Mouse (Mus musculus): ENCODE data around the gene Gm6020.
"Not testable (repeated sequence)": the region's sequence is repeated elsewhere in the genome, so short reads cannot be mapped to it uniquely, and the experiment has no call there.

The Gm6020 gene

DNA sequence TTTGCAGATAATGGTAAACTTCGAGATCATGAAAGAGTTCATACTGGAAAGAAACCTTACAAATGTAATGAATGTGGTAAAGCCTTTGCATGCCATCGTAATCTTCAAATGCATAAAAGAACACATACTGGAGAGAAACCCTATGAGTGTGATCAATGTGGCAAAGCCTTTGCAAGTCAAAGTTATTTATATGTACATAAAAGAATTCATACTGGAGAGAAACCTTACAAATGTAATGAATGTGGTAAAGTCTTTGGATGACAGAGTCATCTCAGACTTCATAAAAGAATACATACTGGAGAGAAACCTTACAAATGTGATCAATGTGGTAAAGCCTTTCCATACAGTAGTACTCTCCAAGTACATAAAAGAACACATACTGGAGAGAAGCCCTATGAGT, at the start of gene Gm6020:
Gm6020 (plus strand) TSS at position 301 of the 400 bp plus-strand sequence.
- not testable (repeated sequence) for DNase-seq

- DNase-seq = no peak
Observed at GRCm38 (mm10) chr19:61138655-61139054, 45.0 kb upstream of the Gm6020 start.

DNA sequence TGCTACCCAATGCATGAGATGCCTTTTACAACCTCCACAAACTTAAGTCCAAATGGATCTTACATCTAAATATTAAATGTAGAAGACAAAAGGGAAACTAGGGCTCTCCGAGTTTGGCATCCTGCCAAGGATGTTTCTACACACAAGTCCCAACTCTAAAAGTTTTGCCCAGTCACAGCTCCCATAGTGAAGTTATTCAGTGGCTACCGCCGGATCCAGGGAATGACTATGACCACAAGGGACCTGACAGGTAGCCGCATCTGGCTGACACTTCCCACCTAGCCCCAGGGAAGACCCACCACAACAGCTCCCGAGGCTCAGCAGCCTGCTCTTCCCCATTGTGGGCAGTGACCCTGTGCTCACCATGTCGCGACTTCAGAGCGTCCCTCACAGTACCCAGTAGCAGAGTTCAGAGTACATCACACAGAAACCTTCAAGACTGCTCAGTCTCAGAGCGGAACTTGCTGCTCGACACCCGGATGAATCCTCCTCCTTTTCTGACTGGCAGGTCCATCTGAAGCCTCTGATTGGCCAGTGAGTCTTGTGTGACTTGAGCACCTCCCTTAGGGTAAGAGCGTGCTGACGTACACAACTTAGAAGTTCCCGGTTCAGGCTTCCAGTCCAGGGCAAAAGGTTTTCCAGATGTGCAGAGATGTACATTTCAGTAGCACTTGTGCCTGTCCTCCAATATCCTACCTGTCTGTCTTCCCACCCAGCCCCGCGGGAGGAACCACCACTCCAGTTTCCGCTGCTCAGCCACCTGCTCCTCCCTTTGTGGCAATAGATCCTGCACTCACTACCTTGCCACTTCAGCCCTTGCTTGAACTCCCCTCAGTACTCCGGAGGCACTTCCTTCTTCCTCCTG, 43.1 kb upstream of the Gm6020 start, which contains the start of gene Zfp950:
Zfp950 (minus strand) TSS at position 499 of the 865 bp plus-strand sequence.
- peak; percentile 73 for DNase-seq

DNA sequence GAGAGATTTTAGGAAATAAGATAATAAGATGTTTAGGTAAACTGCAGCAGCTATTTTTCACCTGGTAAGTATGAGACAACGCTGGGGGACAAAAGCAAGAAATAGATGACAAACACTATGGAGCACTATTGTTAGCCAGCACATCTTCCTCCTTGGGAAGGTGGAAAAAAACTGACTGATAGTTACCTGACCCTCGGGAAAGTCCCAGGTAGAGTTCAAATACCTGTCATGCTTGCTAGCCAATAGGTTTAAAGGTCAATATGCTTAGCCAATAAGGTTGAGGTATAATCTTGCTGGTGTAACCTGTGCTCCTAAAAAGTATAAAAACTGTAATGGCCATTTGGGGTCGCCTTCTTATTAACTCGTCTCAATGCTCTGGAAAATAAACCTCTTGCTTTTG, 42.4 kb upstream of the Gm6020 start:
- no peak for DNase-seq

DNA sequence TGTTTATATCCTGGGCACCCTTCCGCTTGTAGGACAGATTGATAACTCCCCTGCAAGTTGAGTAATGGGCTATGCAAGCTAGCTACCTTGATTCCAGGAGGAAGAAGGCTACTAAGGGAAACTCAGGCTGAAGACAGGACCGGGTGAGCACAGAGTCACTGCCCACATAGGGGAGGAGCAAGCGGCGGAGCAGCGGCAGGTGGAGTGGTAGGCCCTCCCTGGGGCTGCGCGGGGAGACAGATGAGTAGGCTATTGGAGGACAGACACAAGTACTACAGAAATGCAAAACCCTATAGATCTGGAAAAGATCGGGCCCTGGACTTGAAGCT, 32.4 kb upstream of the Gm6020 start:
- no peak for DNase-seq

- no peak for DNase-seq
Observed at GRCm38 (mm10) chr19:61151701-61152420, 31.8 kb upstream of the Gm6020 start.

DNA sequence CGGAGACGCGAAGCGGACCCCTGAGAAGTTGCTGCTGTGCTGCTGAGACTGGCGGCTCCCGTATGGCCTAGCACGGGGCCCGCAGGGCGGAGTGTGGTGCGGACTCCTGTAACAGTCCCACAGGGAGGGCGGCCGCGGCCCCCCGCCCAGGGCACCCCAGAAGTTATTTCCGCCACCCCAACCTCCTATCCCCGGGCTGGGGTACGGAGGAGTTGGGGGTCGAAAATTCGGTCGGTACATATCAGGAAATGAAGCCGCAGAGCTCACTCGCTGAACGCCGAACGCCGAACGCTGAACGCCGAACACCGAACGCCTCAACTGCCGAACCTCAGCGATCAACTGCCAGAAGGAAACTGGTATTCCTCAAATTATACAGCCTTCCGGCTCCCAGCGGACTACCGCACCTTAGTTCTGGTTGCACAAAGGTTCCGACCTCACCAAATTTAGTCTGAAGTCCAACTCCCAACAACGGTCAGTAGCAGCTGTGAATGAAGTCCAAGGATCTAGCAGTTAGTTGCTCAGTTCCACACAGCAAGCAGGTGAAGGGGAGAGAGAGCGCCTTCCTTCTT, 7.8 kb upstream of the Gm6020 start, which contains the start of gene Gm7102:
Gm7102 (minus strand) TSS at position 554 of the 569 bp plus-strand sequence.
- DNase-seq = no peak

DNA sequence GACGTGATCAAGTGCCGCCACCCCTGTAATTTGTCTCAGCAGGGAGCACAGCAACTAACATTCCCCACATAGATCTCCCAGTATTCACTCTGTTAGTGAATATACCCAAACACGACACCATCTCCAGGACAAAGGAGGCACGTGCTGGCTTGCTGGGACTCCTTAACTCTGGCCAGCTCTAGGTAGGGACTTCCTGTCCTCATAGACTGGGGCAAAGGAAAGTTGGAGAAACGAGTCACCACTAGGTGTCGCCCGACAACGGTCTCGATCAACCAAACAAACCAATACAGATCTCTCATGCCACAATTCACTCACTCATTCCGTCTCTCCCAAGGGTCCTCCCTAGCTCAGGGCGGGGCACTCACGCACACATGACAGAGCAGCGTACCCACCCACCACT, 15.6 kb downstream of the Gm6020 start:
- peak; percentile 66 for DNase-seq

- no peak for DNase-seq
Observed at GRCm38 (mm10) chr19:61199836-61200235, 16.1 kb downstream of the Gm6020 start.

GRCm38 (mm10) chr19:61207506-61207905, 23.8 kb downstream of the Gm6020 start:
- not testable (repeated sequence) for DNase-seq

GRCm38 (mm10) chr19:61223706-61224328, 40.1 kb downstream of the Gm6020 start:
- no peak for DNase-seq

DNA sequence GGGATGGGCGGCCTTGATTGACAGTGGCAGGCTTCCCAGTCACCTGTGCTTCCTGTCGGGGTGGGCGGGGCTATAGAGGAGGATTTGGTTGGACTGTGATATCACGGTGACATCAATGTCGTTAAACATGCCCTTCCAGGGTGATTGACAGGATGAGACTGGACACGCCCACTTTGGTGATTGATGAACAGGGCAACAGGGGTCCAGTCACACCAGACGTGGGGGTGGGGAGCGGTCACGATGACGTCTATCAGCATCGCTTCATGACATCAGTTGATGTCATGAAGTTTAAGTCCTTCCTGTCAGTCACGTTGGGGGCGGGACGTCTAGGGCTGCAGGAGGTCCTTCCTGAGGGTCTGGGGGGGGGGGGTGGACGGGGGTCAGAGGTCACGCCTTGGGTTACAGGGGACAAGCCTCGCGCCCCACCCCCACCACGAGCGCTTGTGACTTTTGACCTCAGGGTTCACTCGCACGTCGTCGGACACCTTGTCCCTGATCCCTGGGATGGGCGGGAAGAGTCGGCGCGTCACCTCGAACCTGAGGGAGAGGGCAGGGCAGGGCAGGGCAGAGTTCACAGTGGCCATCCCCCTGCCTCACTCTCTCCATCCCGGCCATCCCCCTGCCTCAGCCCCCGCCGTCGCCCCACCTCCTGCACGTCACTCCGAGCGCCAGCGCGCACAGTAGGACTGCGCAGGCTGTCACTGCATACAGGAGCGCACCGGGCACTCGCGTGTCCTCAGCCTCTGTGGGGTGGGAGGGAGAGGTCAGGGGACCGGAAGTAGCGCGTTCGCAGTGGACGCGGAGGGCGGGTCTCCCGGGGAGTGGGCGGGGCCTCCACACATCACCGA, 41.2 kb downstream of the Gm6020 start:
- DNase-seq = peak; percentile 18

DNA sequence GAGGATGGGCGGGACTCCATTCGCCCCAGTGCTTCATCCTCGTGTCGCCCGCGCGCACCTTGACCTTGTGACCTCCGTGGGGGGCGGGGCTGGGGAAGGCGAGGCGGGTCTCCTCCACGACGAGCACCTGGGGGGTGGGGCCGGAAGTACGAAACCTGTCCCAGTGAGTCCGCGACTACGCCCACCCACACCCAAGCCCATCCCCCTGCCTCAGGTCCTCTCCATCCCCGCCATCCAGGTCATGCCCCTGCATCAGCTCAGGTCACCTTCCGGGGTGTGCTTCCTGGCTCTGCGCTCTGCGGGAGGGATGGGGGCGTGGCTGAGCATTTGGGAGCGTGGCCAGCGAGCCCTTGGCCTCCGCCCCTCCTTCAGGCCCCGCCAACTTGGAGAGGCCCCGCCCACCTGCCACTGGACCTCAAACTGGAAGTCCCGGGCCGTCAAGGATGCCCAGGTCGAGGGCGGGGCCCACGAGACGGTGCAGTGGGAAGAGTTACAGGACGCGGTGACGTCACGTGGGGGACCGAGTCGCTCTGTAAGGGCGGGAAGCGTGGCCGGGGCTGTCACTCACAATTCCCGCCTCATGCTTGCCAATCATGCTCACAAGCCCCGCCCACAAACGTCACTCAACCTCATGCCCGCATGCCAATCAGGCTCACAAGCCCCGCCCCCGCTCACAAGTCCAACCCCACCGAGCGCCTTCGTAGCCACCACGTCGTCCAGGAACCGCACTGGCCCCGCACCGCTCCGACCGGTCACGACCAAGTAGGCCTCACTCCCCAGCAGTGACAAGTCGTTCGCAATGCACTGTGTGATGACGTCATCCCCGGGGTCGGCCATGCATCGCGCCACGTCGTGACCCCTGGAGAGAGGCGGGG, 42.1 kb downstream of the Gm6020 start:
- peak; percentile 77 for DNase-seq

GRCm38 (mm10) chr19:61226401-61226927, 42.8 kb downstream of the Gm6020 start:
- DNase-seq = peak; percentile 73

DNA sequence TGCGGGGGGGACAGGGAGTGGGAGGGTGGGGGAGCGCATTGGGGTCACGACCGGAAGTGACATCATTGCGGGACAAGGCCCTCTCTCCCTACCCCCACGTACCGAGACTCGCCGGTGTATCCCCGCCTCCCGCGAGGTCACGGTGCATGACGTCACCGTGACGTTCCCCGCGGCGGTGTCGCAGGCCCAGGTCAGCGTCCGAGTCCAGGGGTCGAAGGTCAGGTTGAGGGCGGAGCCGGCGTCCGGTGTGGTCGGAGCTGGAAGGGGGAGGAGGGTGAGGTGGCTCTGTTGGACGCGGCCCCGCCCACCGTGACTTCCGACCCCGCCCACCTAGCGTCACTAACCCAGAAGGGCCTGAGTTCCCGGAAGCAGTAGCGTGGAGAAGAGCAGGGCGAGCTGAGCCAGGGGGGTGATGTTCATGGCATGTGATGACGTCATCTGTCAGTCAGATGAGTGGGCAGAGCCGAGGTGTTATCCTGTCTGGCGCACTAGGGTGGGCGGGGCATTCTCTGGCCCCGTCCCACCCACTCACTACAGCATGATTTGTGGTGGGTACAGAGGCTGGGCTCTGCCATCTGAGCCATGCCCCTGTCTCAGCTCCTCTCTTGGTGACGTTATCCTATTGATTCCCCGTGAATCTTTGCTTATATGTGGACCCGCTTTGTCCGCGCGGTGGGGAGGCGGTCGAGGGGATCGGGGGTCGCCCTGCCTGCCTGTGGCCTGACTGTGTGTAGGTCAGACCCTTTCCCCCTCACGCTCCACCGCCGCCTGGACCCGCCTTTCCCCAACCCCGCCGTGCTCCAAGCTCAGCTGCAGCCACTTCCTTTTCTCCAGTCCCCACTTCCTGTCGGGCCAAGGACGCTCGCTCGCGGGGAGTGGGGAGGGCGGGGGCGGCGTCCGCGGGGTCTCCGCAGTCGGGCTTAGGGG, 43.5 kb downstream of the Gm6020 start:
- DNase-seq = peak; percentile 83

DNA sequence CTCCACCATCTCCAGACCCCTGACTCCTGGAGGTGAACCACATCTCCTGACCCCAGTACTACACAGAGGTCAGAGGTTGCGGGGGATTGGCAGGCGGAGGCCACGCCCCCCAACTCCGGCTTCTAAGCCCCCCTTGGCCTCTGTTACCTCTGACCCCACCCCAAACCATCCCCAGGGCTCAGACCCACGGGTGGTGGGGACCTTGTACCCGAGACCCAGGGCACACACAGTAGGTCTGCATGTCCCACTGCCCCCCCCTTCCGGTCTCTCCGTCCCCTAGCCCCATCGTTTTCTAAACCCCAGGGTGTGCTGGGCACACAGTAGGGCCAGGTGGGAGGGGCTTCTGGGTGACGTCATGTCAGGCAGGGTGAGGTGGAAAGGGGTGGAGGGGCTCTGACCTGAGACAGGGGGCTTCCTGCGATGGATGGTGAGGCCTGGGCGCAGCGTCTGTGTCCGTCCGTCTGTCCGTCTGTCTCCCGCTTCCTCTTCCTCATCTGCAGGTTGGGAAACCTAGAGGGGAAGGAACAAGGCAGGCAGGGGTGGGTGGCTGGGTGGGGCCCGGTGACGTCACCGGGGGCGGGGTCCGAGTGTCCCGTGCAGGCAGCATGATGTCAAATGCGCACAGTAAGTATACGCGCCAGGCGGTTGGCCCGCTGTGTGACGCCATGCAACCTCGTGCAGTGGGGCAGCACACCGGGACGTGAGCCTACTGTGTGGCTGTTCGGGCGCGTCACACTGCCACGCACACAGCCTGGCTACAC, 44.4 kb downstream of the Gm6020 start, which contains the start of gene Csf2ra:
Csf2ra (minus strand) TSS at position 489 of the 761 bp plus-strand sequence.
- DNase-seq = peak; percentile 36
